Comparison of ENCODE assay signal across 15 mouse cellular contexts in the genomic region with DNA sequence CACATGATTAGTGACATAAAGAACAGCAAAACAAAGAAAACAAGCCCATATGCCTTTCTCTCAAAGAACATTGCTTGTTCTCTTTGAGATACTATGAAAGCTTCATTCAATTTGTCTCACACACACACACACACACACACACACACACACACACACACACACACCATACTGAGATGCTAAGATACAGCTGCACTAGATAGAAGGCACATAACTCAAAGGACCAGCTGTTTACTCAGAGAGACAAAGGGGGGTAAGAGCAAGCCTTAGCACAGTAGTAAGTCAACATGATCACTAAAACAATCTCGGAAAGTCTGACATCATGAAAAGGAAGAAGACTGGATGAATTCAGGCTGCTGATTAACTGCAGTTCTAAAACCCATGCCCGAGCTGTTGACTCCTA.
"Had no signal": no experiment of that assay in that cellular context is flagged by ENCODE, and none has a peak within 500 bp of the region (broad histone marks: within the 10 kb centered on the region; RNA-seq: fewer than 3 reads in every experiment).

No protein-coding gene starts in this region.

- H3K27me3 ChIP-seq: neural tube, embryonic 12.5 days; neural tube, embryonic 13.5 days; neural tube, embryonic 15.5 days; stomach, embryonic 15.5 days had no signal

- H3K36me3 ChIP-seq: neural tube, embryonic 12.5 days; neural tube, embryonic 13.5 days; neural tube, embryonic 15.5 days; stomach, embryonic 15.5 days had no signal

- H3K4me3 ChIP-seq: neural tube, embryonic 12.5 days; neural tube, embryonic 13.5 days; neural tube, embryonic 15.5 days; stomach, embryonic 15.5 days had no signal

- DNase-seq: retina, postnatal 1 day; right cerebral cortex, adult 18-20 months; right cerebral cortex, postnatal 14 days; right cerebral cortex, postnatal 25 days; right cerebral cortex, postnatal 4 days; spleen, adult 18-20 months; thymus, adult 18-20 months; thymus, adult 2 months; thymus, postnatal 25 days; thymus, postnatal 36 days; thymus, postnatal 4 days had no signal

- H3K4me2 ChIP-seq: neural tube, embryonic 12.5 days; neural tube, embryonic 13.5 days; neural tube, embryonic 15.5 days; stomach, embryonic 15.5 days had no signal
